Mouse (Mus musculus): ENCODE measurements around the gene Pten. TPM values are rescaled to one million over a fixed set of nuclear protein-coding genes. Genes with fewer than 3 reads are reported as not detected.
A peak's percentile ranks its signal among the peaks of the same experiment; 100 is the strongest.

Gene Pten
- 60.7 and 62.2 TPM in 2 replicates for polyA plus RNA-seq (2012; rRNA removed)

- Histone ChIP-seq H3K4me3 (ENCODE audit: insufficient read depth, low read length) (peak within 1 kb of the TSS; percentile 86), H3K4me1 (ENCODE audit: control insufficient read depth, insufficient read depth, low read length) (no peaks in the 10 kb centered on the region; the same call in 1 of the 2 replicates), H3K27ac (ENCODE audit: insufficient read depth, low read length) (peak within 1 kb of the TSS; percentile 99)
- TF ChIP-seq CTCF (IDR thresholded peaks at IDR 0.05; ENCODE audit: extremely low read depth, insufficient read depth, low read length), result no peak
- TF ChIP-seq POLR2A (IDR thresholded peaks at IDR 0.05; ENCODE audit: extremely low read depth, insufficient read depth, low read length), result peak; percentile 84
Observed at GRCm38 (mm10) chr19:32756900-32757725, at the start of gene Pten. Pten (plus strand) TSS chr19:32757497.

DNA sequence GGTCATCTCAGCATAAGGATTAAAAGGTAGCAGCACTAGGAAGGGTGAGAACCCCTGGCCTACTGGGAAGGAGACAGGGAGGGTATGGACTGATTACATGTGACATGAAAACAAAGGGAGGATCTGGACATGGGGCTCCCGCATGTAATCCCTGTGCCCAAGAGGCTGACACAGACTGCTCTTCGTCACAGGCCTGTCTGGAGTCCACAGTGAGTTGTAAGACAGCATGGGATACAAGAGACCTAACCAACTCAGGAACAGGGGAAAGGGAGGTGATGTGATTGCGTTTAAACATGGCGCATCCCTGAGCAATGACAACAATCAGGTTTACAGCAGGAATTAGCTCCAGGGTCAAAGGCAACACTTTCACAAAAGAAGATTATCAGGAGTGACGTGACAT is 48.3 kb upstream of the Pten start:
- peaks cover 2% of the 10 kb centered on the region; the same call in 1 of the 2 replicates for H3K4me1 ChIP-seq (ENCODE audit: control insufficient read depth, insufficient read depth, low read length)
- no peak overlapping the region for H3K27ac ChIP-seq (ENCODE audit: insufficient read depth, low read length)
- no peak overlapping the region for H3K4me3 ChIP-seq (ENCODE audit: insufficient read depth, low read length)
- no peak for TF ChIP-seq CTCF (IDR thresholded peaks at IDR 0.05; ENCODE audit: extremely low read depth, insufficient read depth, low read length)
- no peak for TF ChIP-seq POLR2A (IDR thresholded peaks at IDR 0.05; ENCODE audit: extremely low read depth, insufficient read depth, low read length)

DNA sequence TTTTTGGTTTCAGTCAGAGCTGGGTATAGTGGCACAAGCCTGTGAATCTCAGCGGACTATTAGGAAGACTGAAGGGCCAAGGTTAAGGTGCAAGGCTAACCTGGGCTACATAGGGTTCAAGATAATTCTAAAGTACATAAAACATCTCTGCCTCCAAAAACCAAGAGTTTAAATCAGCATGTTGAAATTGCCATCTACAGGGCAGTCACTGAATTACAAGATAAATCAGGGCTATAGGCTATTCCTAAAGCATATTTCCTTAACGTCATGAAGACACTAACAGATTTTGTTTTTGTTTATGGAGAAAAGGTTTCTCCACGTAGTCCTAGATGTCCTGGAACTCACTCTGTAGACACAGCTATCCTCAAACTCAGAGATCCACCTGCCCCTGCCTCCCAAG is 47.0 kb upstream of the Pten start:
- peaks cover 2% of the 10 kb centered on the region; the same call in 1 of the 2 replicates for H3K4me1 ChIP-seq (ENCODE audit: control insufficient read depth, insufficient read depth, low read length)
- H3K27ac ChIP-seq (ENCODE audit: insufficient read depth, low read length), result no peak overlapping the region
- H3K4me3 ChIP-seq (ENCODE audit: insufficient read depth, low read length), result no peak overlapping the region
- no peak for TF ChIP-seq CTCF (IDR thresholded peaks at IDR 0.05; ENCODE audit: extremely low read depth, insufficient read depth, low read length)
- no peak for TF ChIP-seq POLR2A (IDR thresholded peaks at IDR 0.05; ENCODE audit: extremely low read depth, insufficient read depth, low read length)

- Histone ChIP-seq H3K4me3 (ENCODE audit: insufficient read depth, low read length) (peak overlapping the region; percentile 67), H3K4me1 (ENCODE audit: control insufficient read depth, insufficient read depth, low read length) (peaks cover 2% of the 10 kb centered on the region; the same call in 1 of the 2 replicates), H3K27ac (ENCODE audit: insufficient read depth, low read length) (peak overlapping the region; percentile 97)
- TF ChIP-seq POLR2A (IDR thresholded peaks at IDR 0.05; ENCODE audit: extremely low read depth, insufficient read depth, low read length), result peak; percentile 95
- no peak for TF ChIP-seq CTCF (IDR thresholded peaks at IDR 0.05; ENCODE audit: extremely low read depth, insufficient read depth, low read length)
Observed at GRCm38 (mm10) chr19:32711761-32712541, 45.3 kb upstream of the Pten start.

- H3K4me3 ChIP-seq (ENCODE audit: insufficient read depth, low read length), result peak overlapping the region; percentile 67
Observed at GRCm38 (mm10) chr19:32712588-32713042, 44.7 kb upstream of the Pten start.

GRCm38 (mm10) chr19:32713471-32713870 is 43.8 kb upstream of the Pten start:
- no peak for TF ChIP-seq CTCF (IDR thresholded peaks at IDR 0.05; ENCODE audit: extremely low read depth, insufficient read depth, low read length)
- no peak for TF ChIP-seq POLR2A (IDR thresholded peaks at IDR 0.05; ENCODE audit: extremely low read depth, insufficient read depth, low read length)
- no peak overlapping the region for H3K27ac ChIP-seq (ENCODE audit: insufficient read depth, low read length)
- H3K4me1 ChIP-seq (ENCODE audit: control insufficient read depth, insufficient read depth, low read length), result peaks cover 2% of the 10 kb centered on the region; the same call in 1 of the 2 replicates
- no peak overlapping the region for H3K4me3 ChIP-seq (ENCODE audit: insufficient read depth, low read length)

More at GRCm38 (mm10) chr19:32712588-32713042, 44.7 kb upstream of the Pten start:
- Histone ChIP-seq H3K27ac (ENCODE audit: insufficient read depth, low read length) (peak overlapping the region; percentile 97), H3K4me1 (ENCODE audit: control insufficient read depth, insufficient read depth, low read length) (peaks cover 2% of the 10 kb centered on the region; the same call in 1 of the 2 replicates)
- TF ChIP-seq POLR2A (IDR thresholded peaks at IDR 0.05; ENCODE audit: extremely low read depth, insufficient read depth, low read length) (peak; percentile 33; the same call in 1 of the 2 replicates), CTCF (IDR thresholded peaks at IDR 0.05; ENCODE audit: extremely low read depth, insufficient read depth, low read length) (no peak)

DNA sequence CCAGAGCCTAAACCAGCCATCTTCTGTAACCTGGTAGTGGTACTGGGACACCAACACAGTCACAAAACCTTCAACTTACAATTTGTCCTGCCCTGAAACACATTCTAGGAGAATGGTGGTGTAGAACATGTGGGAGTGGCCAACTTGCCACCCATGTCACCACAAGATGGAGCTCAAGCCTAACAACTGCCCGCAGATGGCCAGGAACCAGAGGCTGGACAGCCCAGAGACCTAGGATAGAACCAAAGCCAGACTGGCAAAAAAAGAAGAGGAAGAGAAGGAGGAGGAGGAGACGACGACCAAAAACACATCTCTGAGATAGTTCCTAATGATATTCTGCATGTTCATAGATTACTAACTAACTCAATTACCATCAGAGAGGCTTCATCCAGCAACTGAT is 42.1 kb upstream of the Pten start:
- TF ChIP-seq POLR2A (IDR thresholded peaks at IDR 0.05; ENCODE audit: extremely low read depth, insufficient read depth, low read length) (no peak), CTCF (IDR thresholded peaks at IDR 0.05; ENCODE audit: extremely low read depth, insufficient read depth, low read length) (peak; percentile 95)
- Histone ChIP-seq H3K27ac (ENCODE audit: insufficient read depth, low read length) (no peak overlapping the region), H3K4me3 (ENCODE audit: insufficient read depth, low read length) (no peak overlapping the region), H3K4me1 (ENCODE audit: control insufficient read depth, insufficient read depth, low read length) (peaks cover 2% of the 10 kb centered on the region; the same call in 1 of the 2 replicates)

GRCm38 (mm10) chr19:32715681-32716080 is 41.6 kb upstream of the Pten start:
- Histone ChIP-seq H3K4me3 (ENCODE audit: insufficient read depth, low read length) (no peak overlapping the region), H3K27ac (ENCODE audit: insufficient read depth, low read length) (no peak overlapping the region), H3K4me1 (ENCODE audit: control insufficient read depth, insufficient read depth, low read length) (no peaks in the 10 kb centered on the region; the same call in 1 of the 2 replicates)
- TF ChIP-seq POLR2A (IDR thresholded peaks at IDR 0.05; ENCODE audit: extremely low read depth, insufficient read depth, low read length), result no peak
- TF ChIP-seq CTCF (IDR thresholded peaks at IDR 0.05; ENCODE audit: extremely low read depth, insufficient read depth, low read length), result no peak

GRCm38 (mm10) chr19:32717590-32717989 is 39.7 kb upstream of the Pten start:
- no peak for TF ChIP-seq CTCF (IDR thresholded peaks at IDR 0.05; ENCODE audit: extremely low read depth, insufficient read depth, low read length)
- TF ChIP-seq POLR2A (IDR thresholded peaks at IDR 0.05; ENCODE audit: extremely low read depth, insufficient read depth, low read length), result no peak
- no peak overlapping the region for H3K27ac ChIP-seq (ENCODE audit: insufficient read depth, low read length)
- H3K4me3 ChIP-seq (ENCODE audit: insufficient read depth, low read length), result no peak overlapping the region
- no peaks in the 10 kb centered on the region for H3K4me1 ChIP-seq (ENCODE audit: control insufficient read depth, insufficient read depth, low read length)

All from cortical plate, adult 2 months (tissue).